Mouse (Mus musculus) testis, adult 2 months (tissue): Measurements from ENCODE around the gene Sars.

Experiments used
- CTCF ChIP-seq: fragments of 200-500 bp; IDR thresholded peaks from 2 replicates; pipeline ENCODE4 v1.5.1; 2012; ENCODE audit warnings: low read depth, mild to moderate bottlenecking, inconsistent platforms, low read length, moderate library complexity; ENCODE audit not compliant: control insufficient read depth, insufficient read depth, insufficient replicate concordance
- POLR2A ChIP-seq: fragments of 200-500 bp; IDR thresholded peaks from 2 replicates; pipeline ENCODE4 v1.6.1; 2012; ENCODE audit warnings: low read depth, mild to moderate bottlenecking, inconsistent platforms, low read length, moderate library complexity; ENCODE audit not compliant: control insufficient read depth

DNA sequence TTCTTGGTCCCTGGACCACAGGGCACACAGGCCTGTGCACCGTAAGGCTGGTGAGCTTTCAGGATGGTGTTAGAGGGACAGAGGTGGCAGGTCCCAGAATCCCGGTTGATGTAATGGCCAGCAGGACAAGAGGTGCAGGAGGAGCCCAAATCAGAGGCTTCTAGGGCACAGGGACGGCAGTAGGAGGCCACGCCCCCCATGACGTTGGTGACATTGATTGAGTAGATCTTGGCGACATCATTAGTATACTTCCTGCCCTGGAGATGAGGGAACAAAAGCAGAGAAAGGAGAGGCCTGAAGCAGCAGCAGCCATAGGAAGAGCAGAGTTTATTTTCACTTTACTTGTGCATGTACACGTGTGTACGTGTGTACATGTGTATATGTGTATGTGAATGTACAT is 22.8 kb upstream of the Sars start:
- no peak for TF ChIP-seq CTCF
- TF ChIP-seq POLR2A, result no peak
